Mouse (Mus musculus) midbrain, embryonic 13.5 days (tissue): ENCODE results near the gene Smyd2. TPM values are rescaled to one million over a fixed set of nuclear protein-coding genes. Genes with fewer than 3 reads are reported as not detected.

ENCODE experiments used
- ATAC-seq: fragments of 200-750 bp; cut with Nextera tagmentation; 2 replicates; pipeline ENCODE4 v1.8.0; 2017; ENCODE audit warnings: mild to moderate bottlenecking, moderate TSS enrichment, moderate library complexity
- H3K27ac ChIP-seq: fragments of 300-500 bp; sonication (generic); 2 replicates; pipeline ENCODE4 v1.5.1; 2015; ENCODE audit warnings: inconsistent platforms, mild to moderate bottlenecking, moderate library complexity
- H3K27me3 ChIP-seq: fragments of 300-500 bp; sonication (generic); 2 replicates; pipeline ENCODE4 v1.6.1; 2015; ENCODE audit warnings: mild to moderate bottlenecking, inconsistent platforms
- H3K36me3 ChIP-seq: fragments of 300-500 bp; sonication (generic); 2 replicates; pipeline ENCODE4 v1.6.1; 2015; ENCODE audit warnings: mild to moderate bottlenecking, inconsistent platforms
- H3K4me1 ChIP-seq: fragments of 300-500 bp; sonication (generic); replicated peaks from 2 replicates; pipeline ENCODE4 v1.6.1; 2015; ENCODE audit warnings: inconsistent platforms
- H3K4me2 ChIP-seq: fragments of 300-500 bp; sonication (generic); replicated peaks from 2 replicates; pipeline ENCODE4 v1.6.1; 2015; ENCODE audit warnings: moderate library complexity, mild to moderate bottlenecking, inconsistent platforms
- H3K4me3 ChIP-seq: fragments of 300-500 bp; sonication (generic); replicated peaks from 2 replicates; pipeline ENCODE4 v1.5.1; 2015; ENCODE audit warnings: mild to moderate bottlenecking, inconsistent platforms
- H3K9ac ChIP-seq: fragments of 300-500 bp; sonication (generic); replicated peaks from 2 replicates; pipeline ENCODE4 v1.6.1; 2015; ENCODE audit warnings: mild to moderate bottlenecking, inconsistent platforms
- H3K9me3 ChIP-seq: fragments of 300-500 bp; sonication (generic); 2 replicates; pipeline ENCODE4 v1.6.1; 2016; ENCODE audit warnings: mild to moderate bottlenecking, inconsistent platforms
- WGBS: fragments of 180-500 bp; shearing (Covaris S2); methylation state at CpG from one replicate; pipeline ENCODE4 v1.1.7; 2015; 5-methylcytosine and 5-hydroxymethylcytosine counted together
- polyA plus RNA-seq: library from polyadenylated mRNA; unstranded; fragments of >200 nt; fragmentation: Nextera tagmentation; extraction: Ambion mirVana; gene quantifications from 2 replicates; pipeline ENCODE4 v1.2.1, GENCODE M21; 2015

Gene Smyd2
- polyA plus RNA-seq, 1 experiment from 2014 or later, result 44.2 TPM

DNA sequence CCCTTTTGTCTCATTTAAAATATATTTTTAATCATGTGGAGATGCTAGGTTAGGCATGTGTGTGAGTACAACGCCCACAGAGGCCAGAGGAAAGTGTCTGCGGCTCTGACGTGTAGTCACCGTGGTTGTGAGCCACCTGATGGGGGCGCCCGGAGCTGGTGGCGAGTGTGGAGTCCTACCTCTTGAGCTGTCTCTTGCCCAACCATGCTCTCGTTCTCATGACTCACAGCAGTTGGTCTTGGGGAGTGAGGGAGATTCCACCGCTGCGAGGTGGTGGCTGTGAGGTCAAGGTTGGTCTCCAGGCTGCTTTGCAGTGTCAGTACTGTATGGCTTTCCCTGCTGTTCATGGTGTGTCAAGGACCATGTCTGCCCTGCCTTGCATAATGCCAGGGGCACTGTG, 54.1 kb downstream of the Smyd2 start:
- Histone ChIP-seq H3K4me1 (peaks cover 16% of the 10 kb centered on the region), H3K4me3 (no peak overlapping the region), H3K36me3 (no peaks in the 10 kb centered on the region), H3K9ac (no peak overlapping the region), H3K27ac (no peak overlapping the region), H3K4me2 (no peak overlapping the region), H3K27me3 (no peaks in the 10 kb centered on the region), H3K9me3 (no peaks in the 10 kb centered on the region)
- ATAC-seq, result no peak
- 88% methylated on average over 10 of the region's 10 CpGs for WGBS

DNA sequence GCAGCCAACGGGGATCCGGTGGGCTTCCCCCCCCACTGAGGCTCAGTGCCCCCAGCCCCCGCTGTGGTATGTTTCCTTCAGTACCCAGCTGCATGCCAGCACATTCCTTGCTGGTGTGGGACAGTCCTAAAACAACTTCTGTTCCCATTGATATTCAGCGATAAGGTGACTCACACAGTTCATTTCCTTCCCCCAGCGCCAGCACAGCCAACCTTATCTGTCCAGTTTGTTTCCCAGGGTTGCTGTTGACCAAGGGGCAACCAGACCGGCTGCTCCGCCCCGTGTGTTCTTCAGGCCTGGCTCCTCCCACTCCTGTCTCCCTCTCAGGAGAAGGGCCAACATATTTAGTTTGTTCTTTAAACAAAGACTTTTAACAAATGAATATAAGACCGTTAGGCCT, 54.7 kb downstream of the Smyd2 start:
- H3K27me3 ChIP-seq, result no peaks in the 10 kb centered on the region
- no peak for ATAC-seq
- H3K4me1 ChIP-seq, result peaks cover 16% of the 10 kb centered on the region
- H3K36me3 ChIP-seq, result no peaks in the 10 kb centered on the region
- H3K4me3 ChIP-seq, result no peak overlapping the region
- 78% methylated on average over 9 of the region's 9 CpGs for WGBS
- H3K9me3 ChIP-seq, result no peaks in the 10 kb centered on the region
- no peak overlapping the region for H3K9ac ChIP-seq
- no peak overlapping the region for H3K4me2 ChIP-seq
- H3K27ac ChIP-seq, result no peak overlapping the region

DNA sequence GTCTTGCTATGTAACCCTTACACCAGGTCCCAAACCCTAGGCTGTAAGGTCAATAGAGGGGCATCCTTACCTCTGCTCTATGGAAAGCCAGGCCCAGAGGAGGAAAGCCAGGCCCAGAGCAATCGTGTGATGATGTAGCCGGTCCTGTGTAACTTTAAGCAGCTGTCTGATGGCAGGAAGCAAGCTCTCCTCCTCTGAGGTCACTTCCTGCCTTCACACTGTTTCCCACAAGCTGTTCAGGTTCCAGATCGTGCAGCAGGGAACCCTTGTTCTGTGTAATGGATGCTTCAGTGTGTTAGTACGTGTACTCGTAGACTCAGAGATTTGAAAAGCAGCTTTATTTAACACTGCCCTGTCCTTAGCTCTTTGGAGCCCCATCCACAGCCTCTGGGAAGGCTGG, 55.1 kb downstream of the Smyd2 start:
- no peak overlapping the region for H3K9ac ChIP-seq
- 81% methylated on average over 5 of the region's 5 CpGs for WGBS
- no peaks in the 10 kb centered on the region for H3K27me3 ChIP-seq
- H3K36me3 ChIP-seq, result no peaks in the 10 kb centered on the region
- peaks cover 16% of the 10 kb centered on the region for H3K4me1 ChIP-seq
- H3K9me3 ChIP-seq, result no peaks in the 10 kb centered on the region
- ATAC-seq, result no peak
- no peak overlapping the region for H3K27ac ChIP-seq
- no peak overlapping the region for H3K4me2 ChIP-seq
- no peak overlapping the region for H3K4me3 ChIP-seq

DNA sequence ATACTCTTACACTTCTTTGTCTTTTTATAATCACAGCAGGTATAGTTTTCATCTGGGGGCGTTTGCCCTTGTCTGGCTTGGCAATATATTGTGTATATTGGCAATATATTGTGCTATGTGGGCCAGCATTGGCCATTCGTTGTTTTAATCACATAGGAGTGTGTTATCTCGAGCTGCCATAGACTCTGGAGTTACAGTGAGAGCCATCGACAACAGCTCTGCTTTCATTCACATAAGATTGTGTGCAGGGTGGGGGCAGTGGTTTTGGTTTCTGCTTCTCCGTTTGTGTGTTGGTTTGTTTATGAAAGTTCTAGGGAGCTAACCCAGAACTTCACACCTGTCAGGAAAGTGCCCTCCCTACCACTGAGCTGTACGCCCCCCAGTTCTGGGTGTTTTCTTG, 55.5 kb downstream of the Smyd2 start:
- H3K27ac ChIP-seq, result no peak overlapping the region
- no peaks in the 10 kb centered on the region for H3K9me3 ChIP-seq
- H3K4me1 ChIP-seq, result peaks cover 16% of the 10 kb centered on the region
- WGBS, result 91% methylated on average over 6 of the region's 6 CpGs
- H3K4me2 ChIP-seq, result no peak overlapping the region
- no peak overlapping the region for H3K4me3 ChIP-seq
- no peaks in the 10 kb centered on the region for H3K36me3 ChIP-seq
- no peaks in the 10 kb centered on the region for H3K27me3 ChIP-seq
- no peak for ATAC-seq
- H3K9ac ChIP-seq, result no peak overlapping the region

DNA sequence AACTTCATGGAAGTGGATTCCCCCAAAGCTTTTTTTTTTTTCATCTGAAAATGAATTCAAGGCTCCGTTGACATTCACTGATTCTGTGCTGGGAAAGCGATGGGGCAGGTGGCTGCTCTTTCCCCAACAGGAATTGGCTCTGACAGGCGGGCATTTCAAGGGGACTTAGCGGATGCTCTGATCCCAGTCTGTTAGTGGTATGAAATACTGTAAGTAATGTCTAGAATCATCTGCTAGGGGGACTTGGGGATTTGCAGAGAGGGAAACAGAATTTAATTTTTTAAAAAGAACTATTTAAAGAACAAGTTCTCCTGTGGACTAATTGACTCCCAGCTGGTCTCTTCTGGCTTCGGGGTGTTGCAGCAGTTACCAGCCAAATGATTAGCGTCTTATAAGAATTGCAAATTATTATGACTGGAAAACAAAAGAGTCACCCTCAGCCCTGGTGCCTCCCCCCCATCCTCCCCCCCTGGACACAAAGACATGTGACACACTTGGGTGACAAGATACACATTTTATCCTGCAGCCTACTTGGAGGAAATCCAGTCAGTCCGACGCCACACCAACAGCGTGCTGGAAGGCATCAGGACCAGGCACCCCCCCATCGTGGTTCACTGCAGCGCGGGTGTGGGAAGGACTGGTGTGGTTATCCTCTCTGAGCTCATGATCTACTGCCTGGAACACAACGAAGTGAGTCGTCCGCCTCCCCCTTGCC, 57.2 kb downstream of the Smyd2 start:
- peak overlapping the region; percentile 35; the same call in 1 of the 2 replicates for H3K27ac ChIP-seq
- no peaks in the 10 kb centered on the region for H3K27me3 ChIP-seq

DNA sequence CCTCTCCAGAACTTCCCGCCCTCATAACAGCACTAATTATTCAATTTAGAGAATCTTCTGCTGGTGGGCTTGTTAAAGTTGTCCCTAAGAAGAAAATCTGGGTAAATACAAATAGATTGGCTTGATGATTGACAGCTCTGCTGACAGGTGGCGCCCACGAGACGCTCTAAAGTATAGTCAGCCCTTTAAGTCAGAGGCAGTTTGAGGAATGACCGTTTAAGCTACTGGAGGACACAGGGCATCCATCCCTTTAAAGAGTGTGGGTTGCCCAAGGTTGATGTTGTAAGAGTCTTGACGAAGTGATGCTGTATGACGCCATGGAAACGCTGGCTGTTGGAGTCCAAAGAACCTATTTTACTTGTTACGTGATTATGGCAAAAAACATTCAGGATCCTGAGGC, 57.9 kb downstream of the Smyd2 start:
- Histone ChIP-seq H3K36me3 (no peaks in the 10 kb centered on the region), H3K27ac (peak overlapping the region; percentile 8; the same call in 1 of the 2 replicates), H3K9ac (no peak overlapping the region), H3K4me2 (no peak overlapping the region), H3K27me3 (no peaks in the 10 kb centered on the region), H3K4me1 (peaks cover 24% of the 10 kb centered on the region), H3K4me3 (no peak overlapping the region), H3K9me3 (no peaks in the 10 kb centered on the region)
- whole genome bisulfite sequencing, result 71% methylated on average over 9 of the region's 9 CpGs
- ATAC-seq, result no peak

More for the DNA sequence above, 57.2 kb downstream of the Smyd2 start:
- Histone ChIP-seq H3K36me3 (no peaks in the 10 kb centered on the region), H3K4me2 (no peak overlapping the region), H3K4me3 (no peak overlapping the region), H3K9ac (no peak overlapping the region), H3K9me3 (no peaks in the 10 kb centered on the region), H3K4me1 (peaks cover 24% of the 10 kb centered on the region)
- ATAC-seq, result 0 out of 2 replicates have a peak, but pooled peaks have one; percentile 62
- 62% methylated on average over 15 of the region's 15 CpGs for WGBS

DNA sequence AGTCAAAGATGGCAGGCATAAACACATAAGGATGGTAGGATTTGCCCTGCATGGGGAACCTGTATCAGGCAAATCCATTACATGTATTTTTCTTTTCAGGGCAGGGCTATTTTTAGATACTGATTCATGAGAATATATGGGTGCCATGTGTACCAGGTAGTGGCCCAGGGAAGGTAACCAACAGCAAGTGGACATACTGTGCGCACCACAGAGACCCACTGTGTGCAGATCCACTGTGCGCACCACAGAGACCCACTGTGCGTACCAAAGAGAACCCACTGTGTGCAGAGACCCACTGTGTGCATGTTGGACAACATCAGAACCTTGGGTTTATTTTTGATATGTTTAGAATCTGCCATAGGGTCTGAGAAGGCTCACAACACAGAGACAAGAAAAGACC, 58.4 kb downstream of the Smyd2 start:
- H3K4me2 ChIP-seq, result no peak overlapping the region
- no peak overlapping the region for H3K9ac ChIP-seq
- WGBS, result 91% methylated on average over 3 of the region's 3 CpGs
- H3K27ac ChIP-seq, result no peak overlapping the region
- no peak overlapping the region for H3K4me3 ChIP-seq
- ATAC-seq, result no peak
- no peaks in the 10 kb centered on the region for H3K36me3 ChIP-seq
- no peaks in the 10 kb centered on the region for H3K9me3 ChIP-seq
- peaks cover 24% of the 10 kb centered on the region for H3K4me1 ChIP-seq
- no peaks in the 10 kb centered on the region for H3K27me3 ChIP-seq

DNA sequence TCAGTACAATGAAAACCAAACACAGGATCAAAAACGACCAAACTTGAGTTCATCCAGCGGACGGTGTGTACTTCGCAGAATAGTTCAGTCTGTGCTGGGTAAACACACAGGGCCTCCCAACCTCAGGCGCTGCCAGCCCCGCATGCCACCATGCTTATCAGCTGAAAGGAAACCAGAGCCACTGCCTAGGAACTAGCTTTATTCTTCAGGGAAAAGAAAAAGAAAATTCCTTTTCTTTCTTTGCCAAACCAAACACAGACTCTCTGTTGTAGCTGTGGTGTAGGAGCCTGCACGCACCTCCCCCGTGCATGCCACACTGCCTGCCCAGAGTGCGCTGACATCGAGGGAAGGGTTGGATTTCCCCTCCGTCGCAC, 61.2 kb downstream of the Smyd2 start:
- H3K4me1 ChIP-seq, result peaks cover 24% of the 10 kb centered on the region
- no peak for ATAC-seq
- H3K27ac ChIP-seq, result no peak overlapping the region
- H3K9ac ChIP-seq, result peak overlapping the region; percentile 23; the same call in 1 of the 2 replicates
- H3K9me3 ChIP-seq, result no peaks in the 10 kb centered on the region
- H3K4me2 ChIP-seq, result no peak overlapping the region
- WGBS, result 72% methylated on average over 12 of the region's 12 CpGs
- H3K4me3 ChIP-seq, result no peak overlapping the region
- H3K36me3 ChIP-seq, result no peaks in the 10 kb centered on the region
- no peaks in the 10 kb centered on the region for H3K27me3 ChIP-seq

DNA sequence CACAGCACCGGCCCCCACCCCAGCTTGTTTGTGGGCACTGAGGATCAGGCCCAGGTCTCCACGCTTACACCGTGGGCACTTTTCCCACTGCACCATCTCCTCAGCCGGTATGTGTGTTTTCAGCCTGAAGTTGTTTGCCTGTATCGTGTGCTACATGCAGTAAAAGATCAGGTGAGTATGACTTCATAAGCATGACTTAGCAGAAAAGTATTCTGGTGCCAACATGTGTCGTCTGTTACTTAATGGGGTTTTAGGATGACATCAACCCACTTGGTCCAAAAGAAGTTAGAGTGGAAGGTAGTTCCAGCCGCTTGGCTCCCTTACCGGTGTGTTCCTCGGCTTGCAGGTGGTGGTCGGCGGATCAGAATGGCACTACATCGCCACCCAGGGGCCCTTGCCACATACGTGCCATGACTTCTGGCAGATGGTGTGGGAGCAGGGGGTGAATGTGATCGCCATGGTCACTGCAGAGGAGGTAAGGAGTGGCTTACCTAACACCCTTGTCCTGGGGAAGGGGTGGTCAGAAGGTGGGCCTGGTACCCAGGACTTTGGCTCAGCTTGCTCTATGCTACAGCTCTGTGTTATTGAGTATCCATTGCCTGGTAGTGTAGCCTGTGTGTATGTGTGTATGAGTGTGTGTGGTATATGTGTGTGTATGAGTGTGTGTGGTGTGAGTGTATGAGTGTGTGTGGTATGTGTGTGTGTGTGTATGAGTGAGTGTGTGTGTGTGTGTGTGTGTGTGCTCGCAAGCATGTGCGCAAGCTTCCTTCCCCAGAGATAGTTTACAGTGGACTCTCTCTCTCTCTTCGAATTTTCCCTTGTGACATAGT, 61.8 kb downstream of the Smyd2 start:
- H3K27me3 ChIP-seq, result no peaks in the 10 kb centered on the region
- WGBS, result 89% methylated on average over 17 of the region's 17 CpGs
- H3K4me2 ChIP-seq, result no peak overlapping the region
- H3K9me3 ChIP-seq, result no peaks in the 10 kb centered on the region
- no peak overlapping the region for H3K4me3 ChIP-seq
- H3K27ac ChIP-seq, result no peak overlapping the region
- ATAC-seq, result no peak
- H3K4me1 ChIP-seq, result peaks cover 20% of the 10 kb centered on the region
- H3K36me3 ChIP-seq, result no peaks in the 10 kb centered on the region
- H3K9ac ChIP-seq, result peak overlapping the region; percentile 23; the same call in 1 of the 2 replicates

DNA sequence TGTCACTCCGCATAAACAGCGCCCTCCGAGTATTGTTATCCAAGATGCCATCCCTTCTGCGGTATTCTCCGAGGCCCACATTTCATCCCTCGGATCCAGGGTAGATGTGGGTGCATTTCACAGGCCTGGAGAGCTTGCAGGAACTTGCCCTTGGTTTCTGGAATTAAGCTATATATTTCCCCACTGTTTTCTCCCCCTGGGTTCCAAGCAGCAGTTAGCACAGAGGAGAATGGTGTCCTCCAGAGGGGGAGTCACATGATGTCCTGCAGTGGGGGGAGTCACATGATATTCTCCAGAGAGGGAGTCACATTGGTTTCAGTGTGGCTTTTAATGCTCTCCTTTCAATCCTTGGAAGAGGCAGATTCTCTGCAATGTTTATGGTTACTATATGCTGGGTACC, 63.8 kb downstream of the Smyd2 start:
- Histone ChIP-seq H3K9ac (no peak overlapping the region), H3K4me2 (no peak overlapping the region), H3K36me3 (no peaks in the 10 kb centered on the region), H3K27me3 (no peaks in the 10 kb centered on the region), H3K4me1 (peaks cover 8% of the 10 kb centered on the region; the same call in 1 of the 2 replicates), H3K9me3 (no peaks in the 10 kb centered on the region), H3K4me3 (no peak overlapping the region), H3K27ac (no peak overlapping the region)
- ATAC-seq, result no peak
- WGBS, result 66% methylated on average over 6 of the region's 6 CpGs

DNA sequence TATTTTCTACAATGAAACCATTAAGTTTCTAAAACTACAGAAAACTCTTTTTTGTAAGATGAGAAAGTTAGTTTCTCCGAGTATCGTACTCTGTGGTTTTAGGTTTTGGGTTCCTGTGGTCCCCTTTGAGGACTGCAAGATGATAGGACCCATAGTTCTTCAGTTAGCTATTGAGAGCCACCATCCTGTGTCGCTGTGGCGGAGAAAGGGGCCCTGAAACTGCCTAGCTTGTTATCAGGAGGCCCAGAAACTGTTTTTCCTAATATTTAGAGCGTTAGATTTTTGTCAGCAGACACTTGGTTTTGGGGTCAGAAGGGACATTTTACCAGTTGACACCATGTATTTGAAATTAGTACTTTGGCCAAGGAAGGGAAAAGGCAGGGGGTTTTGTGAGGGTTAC, 66.4 kb downstream of the Smyd2 start:
- ATAC-seq, result no peak
- Histone ChIP-seq H3K4me1 (peaks cover 4% of the 10 kb centered on the region; the same call in 1 of the 2 replicates), H3K4me3 (no peak overlapping the region), H3K9ac (no peak overlapping the region), H3K36me3 (peaks cover 2% of the 10 kb centered on the region; the same call in 1 of the 2 replicates), H3K9me3 (no peaks in the 10 kb centered on the region), H3K27me3 (no peaks in the 10 kb centered on the region), H3K4me2 (no peak overlapping the region), H3K27ac (no peak overlapping the region)
- WGBS, result 97% methylated on average over 5 of the region's 5 CpGs

DNA sequence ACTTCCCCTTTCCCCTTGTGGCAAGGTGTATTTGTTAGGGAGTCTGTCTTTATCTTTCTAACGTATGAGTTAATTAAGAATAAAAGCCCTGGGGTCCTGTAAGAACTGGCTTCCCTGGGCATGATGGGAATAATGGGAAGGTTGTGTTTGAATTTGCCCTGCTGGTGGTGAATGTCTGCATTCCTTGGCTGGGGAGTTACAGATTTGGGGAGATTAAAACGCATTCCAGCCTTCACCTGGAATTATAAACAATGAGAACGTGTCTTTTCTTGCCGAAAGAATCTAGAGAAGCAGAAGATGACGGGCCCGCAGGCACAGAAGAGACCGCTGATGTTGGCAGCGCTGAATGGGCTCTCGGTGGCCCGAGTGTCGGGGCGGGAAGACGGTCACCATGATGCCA, 67.5 kb downstream of the Smyd2 start:
- Histone ChIP-seq H3K4me1 (no peaks in the 10 kb centered on the region), H3K4me3 (no peak overlapping the region), H3K27ac (no peak overlapping the region), H3K9ac (no peak overlapping the region), H3K27me3 (no peaks in the 10 kb centered on the region), H3K9me3 (no peaks in the 10 kb centered on the region), H3K36me3 (peaks cover 5% of the 10 kb centered on the region; the same call in 1 of the 2 replicates), H3K4me2 (no peak overlapping the region)
- 88% methylated on average over 13 of the region's 13 CpGs for WGBS
- no peak for ATAC-seq
